Mouse (Mus musculus) cortical plate, adult 2 months (tissue): ENCODE data around the gene Sbno2. TPM values are rescaled to one million over a fixed set of nuclear protein-coding genes. Genes with fewer than 3 reads are reported as not detected.

Experiments
- H3K27ac ChIP-seq: fragments of 200-500 bp; 2 replicates; pipeline ENCODE4 v1.5.1; 2012; ENCODE audit warnings: low read length, control low read depth, inconsistent platforms; ENCODE audit not compliant: insufficient read depth
- H3K4me1 ChIP-seq: fragments of 200-500 bp; 2 replicates; pipeline ENCODE4 v1.6.1; 2011; ENCODE audit warnings: low read length; ENCODE audit not compliant: control insufficient read depth, insufficient read depth
- H3K4me3 ChIP-seq: fragments of 200-500 bp; 2 replicates; pipeline ENCODE4 v1.5.1; 2011; ENCODE audit warnings: mild to moderate bottlenecking, low read length, control low read depth; ENCODE audit not compliant: insufficient read depth
- CTCF ChIP-seq: fragments of 200-500 bp; IDR thresholded peaks from 2 replicates; pipeline ENCODE4 v1.5.1; 2011; ENCODE audit warnings: mild to moderate bottlenecking, control low read depth, low read length; ENCODE audit not compliant: insufficient read depth; ENCODE audit errors: extremely low read depth
- POLR2A ChIP-seq: fragments of 200-500 bp; IDR thresholded peaks from 2 replicates; pipeline ENCODE4 v1.6.1; 2011; ENCODE audit warnings: mild to moderate bottlenecking, low read length, control low read depth; ENCODE audit not compliant: insufficient read depth; ENCODE audit errors: extremely low read depth
- polyA plus RNA-seq: library from polyadenylated mRNA; depleted of rRNA; stranded (reverse); fragments of >200 nt; gene quantifications from 2 replicates; pipeline ENCODE4 v1.2.3, GENCODE M21; 2012; rRNA removed

Gene Sbno2
- polyA plus RNA-seq, 1 experiment = 22.9 TPM

- TF ChIP-seq CTCF (no peak), POLR2A (no peak)
- Histone ChIP-seq H3K4me3 (peak overlapping the region; percentile 28; the same call in 1 of the 2 replicates), H3K4me1 (no peaks in the 10 kb centered on the region), H3K27ac (no peak overlapping the region)
Observed at GRCm38 (mm10) chr10:80016931-80017330, 88.4 kb downstream of the Sbno2 start.

DNA sequence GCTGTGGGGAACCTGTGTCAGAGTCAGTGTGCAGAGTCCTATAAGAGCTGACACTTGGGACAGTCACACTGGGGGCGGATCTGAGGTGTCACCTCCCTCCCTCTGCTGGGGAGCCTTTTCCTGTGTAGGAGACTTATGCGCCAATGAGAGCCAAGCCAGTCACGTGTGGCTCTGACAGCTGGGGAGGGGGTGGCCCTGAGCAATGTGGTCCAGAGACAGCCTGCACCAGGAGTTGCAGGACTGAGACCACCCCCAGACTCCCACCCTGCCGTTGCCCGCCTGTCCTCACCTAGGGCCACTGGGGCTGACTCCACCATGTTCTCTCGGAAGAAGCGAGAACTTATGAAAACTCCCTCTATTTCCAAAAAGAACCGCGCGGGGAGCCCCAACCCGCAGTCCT is 88.9 kb downstream of the Sbno2 start, which contains the start of gene Arhgap45:
Gene Arhgap45, plus strand, starts transcription at position 143 of the 400 bp plus-strand sequence.
- TF ChIP-seq CTCF (no peak), POLR2A (no peak)
- no peak within 1 kb of the TSS for H3K27ac ChIP-seq
- peak within 1 kb of the TSS; percentile 28; the same call in 1 of the 2 replicates for H3K4me3 ChIP-seq

DNA sequence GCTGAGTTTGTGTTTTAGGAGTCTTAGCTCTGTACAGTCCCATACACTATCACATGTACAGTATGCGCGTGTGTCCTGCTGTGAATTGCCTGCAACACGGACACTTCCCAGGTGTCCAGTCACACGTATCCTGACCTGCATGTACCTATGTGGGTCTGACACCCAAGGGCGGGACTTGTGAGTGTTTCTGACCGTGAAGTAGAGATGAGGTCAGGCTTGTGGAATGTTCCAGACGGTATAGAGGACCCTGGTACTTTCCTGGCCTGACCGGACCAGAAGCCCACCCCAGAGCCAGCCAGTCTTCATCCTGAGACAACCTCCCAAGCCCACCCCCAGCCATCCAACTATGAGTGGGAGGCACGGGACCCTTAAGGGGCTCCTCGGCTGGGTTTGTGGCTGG is 89.8 kb downstream of the Sbno2 start:
- Histone ChIP-seq H3K4me3 (no peak overlapping the region), H3K4me1 (no peaks in the 10 kb centered on the region), H3K27ac (no peak overlapping the region)
- no peak for TF ChIP-seq CTCF
- TF ChIP-seq POLR2A = no peak

More for the DNA sequence above, 88.9 kb downstream of the Sbno2 start, which contains the start of gene Arhgap45:
- H3K4me1 ChIP-seq = no peaks in the 10 kb centered on the region

DNA sequence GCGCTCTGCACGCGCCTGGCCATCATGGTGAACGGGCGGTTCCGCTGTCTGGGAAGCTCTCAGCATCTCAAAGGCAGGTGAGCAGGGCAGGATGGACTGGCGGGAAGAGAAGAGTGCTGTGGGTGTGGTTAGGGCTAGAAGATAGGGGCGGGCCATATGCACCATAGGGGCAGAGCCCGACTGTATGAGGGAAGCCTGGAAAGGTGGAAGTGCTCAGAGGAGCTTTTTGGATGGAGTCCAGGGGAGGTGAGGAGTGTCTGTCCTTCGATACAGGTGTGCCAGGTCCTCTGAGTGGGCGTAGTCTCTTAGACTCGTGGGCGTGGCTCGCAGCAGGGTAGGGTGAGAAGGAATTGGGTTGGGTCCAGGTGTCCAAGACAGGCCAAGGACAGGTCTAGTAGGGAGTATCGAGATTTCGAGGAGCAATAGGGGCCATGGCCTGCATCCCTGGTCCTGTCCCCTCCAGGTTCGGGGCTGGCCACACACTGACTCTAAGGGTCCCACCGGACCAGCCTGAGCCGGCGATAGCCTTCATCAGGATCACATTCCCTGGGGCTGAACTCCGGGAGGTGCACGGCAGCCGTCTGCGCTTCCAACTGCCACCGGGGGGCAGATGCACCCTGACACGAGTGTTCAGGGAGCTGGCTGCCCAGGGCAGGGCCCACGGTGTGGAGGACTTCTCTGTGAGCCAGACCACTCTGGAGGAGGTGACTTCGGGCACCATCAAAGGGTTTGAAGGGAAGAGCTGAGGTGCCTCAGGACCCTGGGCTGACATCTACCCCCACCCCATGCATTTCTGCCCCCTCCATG is 90.7 kb downstream of the Sbno2 start:
- H3K27ac ChIP-seq = no peak overlapping the region
- TF ChIP-seq POLR2A (no peak), CTCF (no peak)
- no peaks in the 10 kb centered on the region for H3K4me1 ChIP-seq
- H3K4me3 ChIP-seq = no peak overlapping the region

DNA sequence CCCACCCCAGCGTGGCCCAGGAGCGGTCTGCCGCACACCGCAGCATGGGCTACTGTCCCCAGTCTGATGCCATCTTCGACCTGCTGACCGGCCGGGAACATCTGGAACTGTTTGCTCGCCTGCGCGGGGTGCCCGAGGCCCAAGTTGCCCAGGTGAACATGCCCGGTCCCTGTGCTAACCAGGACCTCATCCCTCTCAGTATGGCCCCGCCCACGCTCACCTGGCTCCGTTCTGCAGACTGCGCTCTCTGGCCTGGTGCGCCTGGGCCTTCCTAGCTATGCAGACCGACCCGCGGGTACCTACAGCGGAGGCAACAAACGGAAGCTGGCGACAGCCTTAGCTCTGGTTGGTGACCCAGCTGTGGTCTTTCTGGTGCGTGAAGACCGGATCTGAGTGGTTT is 91.8 kb downstream of the Sbno2 start:
- no peak overlapping the region for H3K4me3 ChIP-seq
- H3K4me1 ChIP-seq = no peaks in the 10 kb centered on the region
- TF ChIP-seq POLR2A (no peak), CTCF (no peak)
- H3K27ac ChIP-seq = no peak overlapping the region

GRCm38 (mm10) chr10:80011740-80012139 is 93.6 kb downstream of the Sbno2 start:
- no peaks in the 10 kb centered on the region for H3K4me1 ChIP-seq
- TF ChIP-seq POLR2A (no peak), CTCF (no peak)
- no peak overlapping the region for H3K27ac ChIP-seq
- H3K4me3 ChIP-seq = no peak overlapping the region

Other genes with a start within 250 kb of the Sbno2 start
- gene Prtn3, start 231.1 kb downstream of the Sbno2 start, polyA plus RNA-seq = 4.3 and 5.2 TPM in 2 replicates
- gene Plppr3, start 230.9 kb downstream of the Sbno2 start, polyA plus RNA-seq = 79.9 and 80.5 TPM in 2 replicates
- not detected in 2 replicates for gene Elane, start 219.3 kb downstream of the Sbno2 start, polyA plus RNA-seq
- gene Cfd, start 214.7 kb downstream of the Sbno2 start, polyA plus RNA-seq = 0.40 and 1.6 TPM in 2 replicates
- gene Med16, start 196.6 kb downstream of the Sbno2 start, polyA plus RNA-seq = 64.8 and 68.2 TPM in 2 replicates
- gene Gm26602, start 194.7 kb downstream of the Sbno2 start, polyA plus RNA-seq = not detected in 2 replicates
- gene Kiss1r, start 188.6 kb downstream of the Sbno2 start, polyA plus RNA-seq = 12.1 and 12.5 TPM in 2 replicates
- gene R3hdm4, start 184.4 kb downstream of the Sbno2 start, polyA plus RNA-seq = 425 TPM in 2 replicates
- 3.1 and 3.2 TPM in 2 replicates for gene Arid3a, start 178.5 kb downstream of the Sbno2 start, polyA plus RNA-seq
- gene Wdr18, start 145.4 kb downstream of the Sbno2 start, polyA plus RNA-seq = 60.9 and 63.2 TPM in 2 replicates
- 0.21 and 0.40 TPM in 2 replicates for gene Grin3b, start 134.9 kb downstream of the Sbno2 start, polyA plus RNA-seq
- 168 and 183 TPM in 2 replicates for gene Tmem259, start 121.2 kb downstream of the Sbno2 start, polyA plus RNA-seq
- 8.0 and 9.0 TPM in 2 replicates for gene Cnn2, start 117.0 kb downstream of the Sbno2 start, polyA plus RNA-seq
- gene Abca7, start 109.1 kb downstream of the Sbno2 start, polyA plus RNA-seq = 10.9 and 11.5 TPM in 2 replicates
- gene Arhgap45, start 88.9 kb downstream of the Sbno2 start, polyA plus RNA-seq = 6.6 and 7.2 TPM in 2 replicates
- 236 and 245 TPM in 2 replicates for gene Polr2e, start 65.8 kb downstream of the Sbno2 start, polyA plus RNA-seq
- 890 and 934 TPM in 2 replicates for gene Gpx4, start 58.4 kb downstream of the Sbno2 start, polyA plus RNA-seq
- 91.8 and 94.2 TPM in 2 replicates for gene Stk11, start 10.2 kb upstream of the Sbno2 start, polyA plus RNA-seq
- gene Atp5d, start 33.1 kb upstream of the Sbno2 start, polyA plus RNA-seq = 620 and 641 TPM in 2 replicates
- 274 and 285 TPM in 2 replicates for gene Cbarp, start 35.3 kb upstream of the Sbno2 start, polyA plus RNA-seq
- 26.6 and 33.8 TPM in 2 replicates for gene Midn, start 42.7 kb upstream of the Sbno2 start, polyA plus RNA-seq
- gene Cirbp, start 60.4 kb upstream of the Sbno2 start, polyA plus RNA-seq = 150 and 180 TPM in 2 replicates
- gene 1600002K03Rik, start 67.4 kb upstream of the Sbno2 start, polyA plus RNA-seq = 13.1 and 13.9 TPM in 2 replicates
- 7.7 and 8.5 TPM in 2 replicates for gene Efna2, start 73.9 kb upstream of the Sbno2 start, polyA plus RNA-seq
- 36.9 and 37.1 TPM in 2 replicates for gene Mum1, start 120.9 kb upstream of the Sbno2 start, polyA plus RNA-seq
- gene Ndufs7, start 143.6 kb upstream of the Sbno2 start, polyA plus RNA-seq = 417 and 424 TPM in 2 replicates
- gene Gamt, start 155.4 kb upstream of the Sbno2 start, polyA plus RNA-seq = 43.9 and 59.6 TPM in 2 replicates
- 65.4 and 70.8 TPM in 2 replicates for gene Dazap1, start 155.9 kb upstream of the Sbno2 start, polyA plus RNA-seq
- 2,242 and 2,263 TPM in 2 replicates for gene Rps15, start 186.9 kb upstream of the Sbno2 start, polyA plus RNA-seq
- 54.9 and 55.2 TPM in 2 replicates for gene Apc2, start 190.4 kb upstream of the Sbno2 start, polyA plus RNA-seq
- gene 2310011J03Rik, start 215.0 kb upstream of the Sbno2 start, polyA plus RNA-seq = 51.9 and 52.3 TPM in 2 replicates
- 13.1 and 13.9 TPM in 2 replicates for gene Pcsk4, start 223.9 kb upstream of the Sbno2 start, polyA plus RNA-seq
- gene Reep6, start 224.4 kb upstream of the Sbno2 start, polyA plus RNA-seq = 5.7 and 6.3 TPM in 2 replicates
- 7.9 and 9.4 TPM in 2 replicates for gene Adamtsl5, start 242.8 kb upstream of the Sbno2 start, polyA plus RNA-seq